Mouse (Mus musculus) heart, embryonic 11.5 days (tissue): ENCODE measurements around the gene Tspoap1. TPM values are rescaled to one million over a fixed set of nuclear protein-coding genes. Genes with fewer than 3 reads are reported as not detected.

Experiments used
- ATAC-seq: fragments of 200-750 bp; cut with Nextera tagmentation; replicated peaks from 2 replicates; pipeline ENCODE4 v1.8.0; 2017; ENCODE audit warnings: moderate library complexity; ENCODE audit not compliant: insufficient number of reproducible peaks, low FRiP score, low TSS enrichment
- H3K27ac ChIP-seq: fragments of 300-500 bp; sonication (generic); 2 replicates; pipeline ENCODE4 v1.5.1; 2014; ENCODE audit warnings: mild to moderate bottlenecking, low read depth, low read length
- H3K27me3 ChIP-seq: fragments of 300-500 bp; sonication (generic); 2 replicates; pipeline ENCODE4 v1.6.1; 2014; ENCODE audit warnings: mild to moderate bottlenecking, low read length, mixed read lengths; ENCODE audit not compliant: control insufficient read depth, insufficient read depth
- H3K36me3 ChIP-seq: fragments of 300-500 bp; sonication (generic); 2 replicates; pipeline ENCODE4 v1.6.1; 2014; ENCODE audit warnings: mild to moderate bottlenecking, low read length, moderate library complexity, mixed read lengths; ENCODE audit not compliant: control insufficient read depth, insufficient read depth
- H3K4me1 ChIP-seq: fragments of 300-500 bp; sonication (generic); 2 replicates; pipeline ENCODE4 v1.6.1; 2014; ENCODE audit warnings: low read length; ENCODE audit not compliant: control insufficient read depth, insufficient read depth
- H3K4me2 ChIP-seq: fragments of 300-500 bp; sonication (generic); 2 replicates; pipeline ENCODE4 v1.6.1; 2014; ENCODE audit warnings: mild to moderate bottlenecking, moderate library complexity
- H3K4me3 ChIP-seq: fragments of 300-500 bp; sonication (generic); 2 replicates; pipeline ENCODE4 v1.5.1; 2014; ENCODE audit warnings: low read depth, low read length
- H3K9ac ChIP-seq: fragments of 300-500 bp; sonication (generic); 2 replicates; pipeline ENCODE4 v1.6.1; 2014; ENCODE audit warnings: mild to moderate bottlenecking, low read depth, low read length, moderate library complexity
- H3K9me3 ChIP-seq: fragments of 300-500 bp; sonication (generic); replicated peaks from 2 replicates; pipeline ENCODE4 v1.6.1; 2016; ENCODE audit warnings: low read length; ENCODE audit not compliant: control insufficient read depth
- WGBS: fragments of 180-500 bp; shearing (Covaris S2); extraction: QIAGEN DNeasy Blood & Tissue Kit; methylation state at CpG from one replicate; pipeline ENCODE4 v1.1.7; 2014; ENCODE audit not compliant: insufficient replicate concordance; 5-methylcytosine and 5-hydroxymethylcytosine counted together
- polyA plus RNA-seq: library from polyadenylated mRNA; unstranded; fragments of >200 nt; fragmentation: Nextera tagmentation; extraction: Ambion mirVana; gene quantifications from 2 replicates; pipeline ENCODE4 v1.2.1, GENCODE M21; 2014

Gene Tspoap1
- polyA plus RNA-seq: 0.72 and 1.2 TPM in 2 replicates

- ATAC-seq: no peak
Measured at GRCm38 (mm10) chr11:87760301-87761081, at the start of gene Tspoap1. TSS of gene Tspoap1 (plus strand) at chr11:87760541.

GRCm38 (mm10) chr11:87712188-87712587, 48.2 kb upstream of the Tspoap1 start:
- no peak overlapping the region for H3K27ac ChIP-seq
- H3K4me3 ChIP-seq: no peak overlapping the region
- no peaks in the 10 kb centered on the region for H3K36me3 ChIP-seq
- H3K4me1 ChIP-seq: peaks cover 10% of the 10 kb centered on the region
- H3K27me3 ChIP-seq: peaks cover 21% of the 10 kb centered on the region
- H3K4me2 ChIP-seq: no peak overlapping the region
- 58% methylated on average over 4 of the region's 4 CpGs for WGBS
- no peak overlapping the region for H3K9ac ChIP-seq
- no peak for ATAC-seq
- H3K9me3 ChIP-seq: no peaks in the 10 kb centered on the region

More at GRCm38 (mm10) chr11:87760301-87761081, at the start of gene Tspoap1:
- Histone ChIP-seq H3K9me3 (no peaks in the 10 kb centered on the region), H3K4me1 (peaks cover 8% of the 10 kb centered on the region), H3K27me3 (peaks cover 62% of the 10 kb centered on the region), H3K9ac (no peak within 1 kb of the TSS), H3K27ac (no peak within 1 kb of the TSS), H3K4me3 (no peak within 1 kb of the TSS), H3K36me3 (no peaks in the 10 kb centered on the region), H3K4me2 (no peak within 1 kb of the TSS)
- 8% methylated on average over 23 of the region's 23 CpGs for WGBS

GRCm38 (mm10) chr11:87715999-87716398, 44.3 kb upstream of the Tspoap1 start:
- no peak overlapping the region for H3K4me3 ChIP-seq
- H3K36me3 ChIP-seq: no peaks in the 10 kb centered on the region
- peaks cover 4% of the 10 kb centered on the region; the same call in 1 of the 2 replicates for H3K27me3 ChIP-seq
- H3K27ac ChIP-seq: no peak overlapping the region
- H3K4me1 ChIP-seq: no peaks in the 10 kb centered on the region
- no peak for ATAC-seq
- no peak overlapping the region for H3K4me2 ChIP-seq
- H3K9ac ChIP-seq: no peak overlapping the region
- H3K9me3 ChIP-seq: no peaks in the 10 kb centered on the region
- WGBS: 81% methylated on average over 4 of the region's 4 CpGs

- Histone ChIP-seq H3K27me3 (no peaks in the 10 kb centered on the region), H3K36me3 (no peaks in the 10 kb centered on the region), H3K4me1 (no peaks in the 10 kb centered on the region), H3K9me3 (no peaks in the 10 kb centered on the region), H3K27ac (no peak overlapping the region), H3K9ac (no peak overlapping the region), H3K4me3 (no peak overlapping the region), H3K4me2 (no peak overlapping the region)
- no peak for ATAC-seq
- WGBS: 73% methylated on average over 7 of the region's 7 CpGs
Measured at GRCm38 (mm10) chr11:87719526-87719925, 40.8 kb upstream of the Tspoap1 start.

- no peak overlapping the region for H3K9ac ChIP-seq
- no peaks in the 10 kb centered on the region for H3K27me3 ChIP-seq
- peaks cover 2% of the 10 kb centered on the region for H3K4me1 ChIP-seq
- no peak overlapping the region for H3K27ac ChIP-seq
- H3K9me3 ChIP-seq: no peaks in the 10 kb centered on the region
- ATAC-seq: no peak
- no peak overlapping the region for H3K4me3 ChIP-seq
- 41% methylated on average over 9 of the region's 9 CpGs for WGBS
- no peak overlapping the region for H3K4me2 ChIP-seq
- no peaks in the 10 kb centered on the region for H3K36me3 ChIP-seq
Measured at GRCm38 (mm10) chr11:87720324-87720723, 40.0 kb upstream of the Tspoap1 start.

- Histone ChIP-seq H3K9ac (no peak overlapping the region), H3K9me3 (no peaks in the 10 kb centered on the region), H3K36me3 (no peaks in the 10 kb centered on the region), H3K4me1 (peaks cover 8% of the 10 kb centered on the region), H3K4me3 (no peak overlapping the region), H3K27me3 (no peaks in the 10 kb centered on the region), H3K4me2 (no peak overlapping the region), H3K27ac (no peak overlapping the region)
- 70% methylated on average over 9 of the region's 9 CpGs for WGBS
- no peak for ATAC-seq
Measured at GRCm38 (mm10) chr11:87720839-87721238, 39.5 kb upstream of the Tspoap1 start.

GRCm38 (mm10) chr11:87722168-87722567, 38.2 kb upstream of the Tspoap1 start:
- Histone ChIP-seq H3K9me3 (no peaks in the 10 kb centered on the region), H3K4me3 (no peak overlapping the region), H3K27ac (no peak overlapping the region), H3K36me3 (no peaks in the 10 kb centered on the region), H3K4me1 (peaks cover 21% of the 10 kb centered on the region), H3K4me2 (no peak overlapping the region), H3K9ac (no peak overlapping the region), H3K27me3 (no peaks in the 10 kb centered on the region)
- ATAC-seq: no peak
- 72% methylated on average over 3 of the region's 3 CpGs for WGBS

- H3K4me1 ChIP-seq: peaks cover 24% of the 10 kb centered on the region
- no peak overlapping the region for H3K4me2 ChIP-seq
- H3K9me3 ChIP-seq: no peaks in the 10 kb centered on the region
- no peak overlapping the region for H3K9ac ChIP-seq
- H3K27me3 ChIP-seq: no peaks in the 10 kb centered on the region
- no peak for ATAC-seq
- no peaks in the 10 kb centered on the region for H3K36me3 ChIP-seq
- 86% methylated on average over 4 of the region's 4 CpGs for WGBS
- H3K27ac ChIP-seq: no peak overlapping the region
- no peak overlapping the region for H3K4me3 ChIP-seq
Measured at GRCm38 (mm10) chr11:87722891-87723290, 37.5 kb upstream of the Tspoap1 start.

GRCm38 (mm10) chr11:87725515-87725914, 34.8 kb upstream of the Tspoap1 start:
- no peaks in the 10 kb centered on the region for H3K27me3 ChIP-seq
- peak overlapping the region; percentile 94 for H3K27ac ChIP-seq
- no peak for ATAC-seq
- H3K4me2 ChIP-seq: peak overlapping the region; percentile 56
- H3K4me1 ChIP-seq: peaks cover 26% of the 10 kb centered on the region
- no peaks in the 10 kb centered on the region for H3K9me3 ChIP-seq
- H3K4me3 ChIP-seq: no peak overlapping the region
- no peaks in the 10 kb centered on the region for H3K36me3 ChIP-seq
- peak overlapping the region; percentile 69 for H3K9ac ChIP-seq
